Mouse (Mus musculus) CH12.LX (cell line): Measurements from ENCODE around the gene Rpp38.

Experiments used
- CHD2 ChIP-seq: IDR thresholded peaks from 2 replicates; pipeline ENCODE4 v1.6.1; 2011; ENCODE audit warnings: low read length, improper control_type of control experiment
- CTCF ChIP-seq, 2 experiments: IDR thresholded peaks in 1 of 2; conservative IDR thresholded peaks in 1 of 2; 2 replicates each; pipeline ENCODE4 v1.5.1; 2011 to 2012; ENCODE audit warnings: low read depth in 2 of 2, low read length in 2 of 2, improper control_type of control experiment in 1 of 2, inconsistent platforms in 1 of 2, mild to moderate bottlenecking in 1 of 2, moderate library complexity in 1 of 2
- E2F4 ChIP-seq: IDR thresholded peaks from 2 replicates; pipeline ENCODE4 v1.6.1; 2011; ENCODE audit warnings: low read depth, low read length, improper control_type of control experiment; ENCODE audit not compliant: insufficient replicate concordance
- EP300 ChIP-seq: IDR thresholded peaks from 2 replicates; pipeline ENCODE4 v1.6.1; 2011; ENCODE audit warnings: low read length, improper control_type of control experiment
- SIN3A ChIP-seq: IDR thresholded peaks from 2 replicates; pipeline ENCODE4 v1.6.1; 2012; ENCODE audit warnings: low read length, improper control_type of control experiment, inconsistent platforms
- SMC3 ChIP-seq: IDR thresholded peaks from 2 replicates; pipeline ENCODE4 v1.6.1; 2011; ENCODE audit warnings: low read depth, low read length, improper control_type of control experiment
- TCF12 ChIP-seq: IDR thresholded peaks from 2 replicates; pipeline ENCODE4 v1.6.1; 2014; ENCODE audit warnings: low read depth, mild to moderate bottlenecking, inconsistent platforms, low read length, improper control_type of control experiment

GRCm38 (mm10) chr2:3353160-3353559 is 20.7 kb upstream of the Rpp38 start:
- TF ChIP-seq E2F4 = no peak
- no peak for TF ChIP-seq EP300
- no peak for TF ChIP-seq SIN3A
- no peak for TF ChIP-seq SMC3
- no peak for TF ChIP-seq TCF12
- TF ChIP-seq CTCF (conservative IDR thresholded peaks at IDR 0.05 in 1 of 2, IDR thresholded peaks at IDR 0.05 in 1 of 2; ENCODE audit: low read depth in 2 of 2, low read length in 2 of 2) = no peak
- TF ChIP-seq CHD2 = no peak
